Mouse (Mus musculus) bone marrow macrophage, adult 2 months (primary cell): Measurements from ENCODE around the gene Agap1. TPM values are rescaled to one million over a fixed set of nuclear protein-coding genes. Genes with fewer than 3 reads are reported as not detected.
A peak's percentile ranks its signal among the peaks of the same experiment; 100 is the strongest.

Experiments
- H3K27ac ChIP-seq: 2 replicates; pipeline ENCODE4 v1.5.1; 2012; ENCODE audit warnings: low read depth, low read length; ENCODE audit not compliant: insufficient read depth
- H3K4me1 ChIP-seq: 2 replicates; pipeline ENCODE4 v1.6.1; 2012; ENCODE audit warnings: low read length; ENCODE audit not compliant: control insufficient read depth, insufficient read depth
- H3K4me3 ChIP-seq: 2 replicates; pipeline ENCODE4 v1.5.1; 2012; ENCODE audit warnings: mild to moderate bottlenecking, low read length, moderate library complexity; ENCODE audit not compliant: insufficient read depth
- CTCF ChIP-seq: IDR thresholded peaks from 2 replicates; pipeline ENCODE4 v1.5.1; 2012; ENCODE audit warnings: low read depth, mild to moderate bottlenecking, low read length, moderate library complexity
- POLR2A ChIP-seq: IDR thresholded peaks from 2 replicates; pipeline ENCODE4 v1.6.1; 2012; ENCODE audit warnings: mild to moderate bottlenecking, low read depth, low read length, borderline replicate concordance
- polyA plus RNA-seq: library from polyadenylated mRNA; stranded (reverse); fragments of >200 nt; gene quantifications from 2 replicates; pipeline ENCODE4 v1.2.4, GENCODE M21; 2012; ENCODE audit not compliant: missing spikeins, insufficient read depth, insufficient read length

The Agap1 gene
- polyA plus RNA-seq, 1 experiment, result 14.8 TPM

DNA sequence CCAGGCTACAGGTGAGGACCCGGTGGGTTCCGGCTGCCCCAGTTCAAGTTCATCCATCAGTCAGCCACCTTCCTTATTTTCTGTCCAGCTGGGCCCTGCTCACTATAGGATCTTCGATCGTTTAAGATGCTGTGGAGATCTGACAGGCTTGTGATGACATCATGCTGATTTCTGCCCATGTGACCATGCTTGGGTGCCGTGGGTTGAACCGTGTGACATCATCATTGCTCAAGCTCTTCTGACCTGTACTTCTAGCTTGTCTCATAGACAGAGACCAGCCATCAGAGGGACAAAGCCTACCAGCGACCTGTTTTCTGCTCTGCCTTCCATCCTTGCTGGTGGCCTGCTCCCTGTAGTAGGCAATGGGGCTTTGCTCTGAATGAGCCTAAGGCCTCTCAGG is 146.7 kb downstream of the Agap1 start:
- H3K4me3 ChIP-seq, result no peak overlapping the region
- peaks cover 18% of the 10 kb centered on the region for H3K4me1 ChIP-seq
- no peak overlapping the region for H3K27ac ChIP-seq
- TF ChIP-seq POLR2A (no peak), CTCF (no peak)

DNA sequence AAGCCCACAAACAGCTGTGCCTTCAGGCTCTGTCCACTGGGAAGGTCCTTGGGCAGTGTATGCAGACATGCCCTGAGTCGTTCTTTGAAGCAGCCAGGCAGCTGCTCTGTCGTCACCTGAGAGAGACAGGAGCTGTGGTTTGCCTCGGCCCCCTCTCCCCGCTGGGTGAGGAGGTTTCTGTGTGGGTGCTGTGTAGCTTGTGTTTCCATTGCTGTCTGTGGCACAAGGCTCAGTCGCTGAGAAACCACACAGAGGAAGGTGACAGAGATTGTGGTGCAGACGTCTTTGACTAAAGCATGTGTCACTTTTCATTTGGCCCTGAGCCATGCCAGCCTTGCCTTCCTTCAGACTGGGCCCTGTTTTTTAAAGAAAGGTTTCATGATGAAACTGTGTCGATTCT is 148.3 kb downstream of the Agap1 start:
- TF ChIP-seq POLR2A (no peak), CTCF (no peak)
- H3K4me3 ChIP-seq, result no peak overlapping the region
- no peak overlapping the region for H3K27ac ChIP-seq
- peaks cover 18% of the 10 kb centered on the region for H3K4me1 ChIP-seq

DNA sequence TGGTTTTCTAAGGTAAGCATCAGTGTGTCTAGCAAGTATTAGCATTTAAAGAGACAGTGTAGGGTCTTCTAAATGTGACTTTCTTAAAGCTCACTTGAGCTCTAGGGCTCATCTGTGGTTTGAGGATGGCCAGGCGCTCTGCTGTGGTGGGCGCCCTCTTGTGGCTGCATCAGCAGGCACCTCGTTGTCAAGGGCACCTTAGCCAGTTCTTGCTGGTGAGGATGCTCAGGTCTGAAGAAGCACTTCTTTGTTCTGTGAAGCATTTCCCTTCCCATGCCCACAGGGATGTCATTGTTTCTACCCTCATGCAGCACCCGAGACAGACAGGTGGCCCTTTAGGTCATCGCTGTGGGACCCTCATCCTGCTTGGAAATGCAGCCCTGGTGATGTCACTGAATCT is 152.0 kb downstream of the Agap1 start:
- H3K4me1 ChIP-seq, result peaks cover 19% of the 10 kb centered on the region
- peak; percentile 85 for TF ChIP-seq CTCF
- no peak for TF ChIP-seq POLR2A
- no peak overlapping the region for H3K27ac ChIP-seq
- no peak overlapping the region for H3K4me3 ChIP-seq

DNA sequence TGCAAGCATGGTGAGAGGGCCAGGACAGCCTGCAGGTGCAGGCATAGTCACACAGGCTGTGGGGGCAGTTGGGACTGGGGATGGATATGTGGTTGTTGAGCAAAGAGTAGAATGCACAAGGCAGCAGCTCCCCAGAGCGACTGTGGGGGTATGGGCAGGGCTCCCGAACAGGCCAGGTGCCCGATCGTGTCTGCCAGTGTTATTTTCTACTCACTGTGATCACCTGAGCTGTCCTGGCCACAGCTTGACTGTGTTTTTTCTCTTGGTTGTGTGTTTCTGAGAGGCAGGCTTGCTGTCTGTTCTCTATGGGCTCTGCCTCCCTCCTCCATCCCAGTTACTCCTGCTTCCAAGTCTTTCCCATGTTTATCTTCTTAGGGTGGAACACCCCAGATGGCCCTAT is 154.2 kb downstream of the Agap1 start:
- Histone ChIP-seq H3K4me3 (no peak overlapping the region), H3K27ac (no peak overlapping the region), H3K4me1 (peaks cover 7% of the 10 kb centered on the region)
- TF ChIP-seq CTCF (no peak), POLR2A (no peak)

DNA sequence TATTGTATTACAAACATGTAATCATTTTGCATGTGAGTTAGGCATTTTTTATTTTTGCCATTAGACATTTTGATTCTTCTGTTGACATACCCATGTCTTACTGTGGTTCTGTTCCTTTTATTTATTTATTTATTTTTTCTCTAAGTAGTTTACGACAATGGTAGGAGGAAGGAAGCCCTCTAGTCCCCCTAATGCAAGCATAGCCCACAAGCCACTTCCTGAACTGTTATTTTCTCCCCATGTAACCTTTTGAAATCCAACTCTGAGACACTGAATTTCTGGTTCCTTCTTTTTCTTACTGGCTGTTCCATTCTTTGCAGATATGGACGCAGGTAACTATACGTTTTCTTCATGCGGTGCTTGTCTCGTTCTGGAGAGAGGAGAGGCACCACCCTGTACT is 155.4 kb downstream of the Agap1 start:
- H3K27ac ChIP-seq, result no peak overlapping the region
- H3K4me3 ChIP-seq, result no peak overlapping the region
- no peak for TF ChIP-seq CTCF
- no peak for TF ChIP-seq POLR2A
- H3K4me1 ChIP-seq, result peaks cover 7% of the 10 kb centered on the region

DNA sequence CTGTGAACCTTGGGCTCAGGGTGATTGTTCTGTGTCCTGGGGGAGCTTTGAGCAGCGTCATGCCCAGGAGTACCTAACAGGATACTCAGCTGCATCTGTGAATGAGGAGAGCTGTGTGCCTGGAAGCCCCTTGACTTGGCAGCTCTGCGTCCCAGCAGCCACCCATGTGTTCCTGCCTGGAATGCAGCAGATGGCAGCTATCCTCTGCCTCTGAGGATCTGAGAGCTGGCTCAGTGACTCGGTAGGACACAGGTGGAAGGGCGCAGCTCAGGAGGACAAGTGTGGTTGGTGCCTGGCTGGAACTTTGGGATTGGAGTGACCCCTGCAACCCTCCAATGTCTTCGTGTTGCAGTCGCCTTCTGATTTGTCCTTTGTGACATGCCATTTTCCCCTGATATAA is 156.9 kb downstream of the Agap1 start:
- TF ChIP-seq CTCF, result no peak
- TF ChIP-seq POLR2A, result no peak
- H3K4me1 ChIP-seq, result peaks cover 7% of the 10 kb centered on the region
- H3K4me3 ChIP-seq, result no peak overlapping the region
- H3K27ac ChIP-seq, result no peak overlapping the region

DNA sequence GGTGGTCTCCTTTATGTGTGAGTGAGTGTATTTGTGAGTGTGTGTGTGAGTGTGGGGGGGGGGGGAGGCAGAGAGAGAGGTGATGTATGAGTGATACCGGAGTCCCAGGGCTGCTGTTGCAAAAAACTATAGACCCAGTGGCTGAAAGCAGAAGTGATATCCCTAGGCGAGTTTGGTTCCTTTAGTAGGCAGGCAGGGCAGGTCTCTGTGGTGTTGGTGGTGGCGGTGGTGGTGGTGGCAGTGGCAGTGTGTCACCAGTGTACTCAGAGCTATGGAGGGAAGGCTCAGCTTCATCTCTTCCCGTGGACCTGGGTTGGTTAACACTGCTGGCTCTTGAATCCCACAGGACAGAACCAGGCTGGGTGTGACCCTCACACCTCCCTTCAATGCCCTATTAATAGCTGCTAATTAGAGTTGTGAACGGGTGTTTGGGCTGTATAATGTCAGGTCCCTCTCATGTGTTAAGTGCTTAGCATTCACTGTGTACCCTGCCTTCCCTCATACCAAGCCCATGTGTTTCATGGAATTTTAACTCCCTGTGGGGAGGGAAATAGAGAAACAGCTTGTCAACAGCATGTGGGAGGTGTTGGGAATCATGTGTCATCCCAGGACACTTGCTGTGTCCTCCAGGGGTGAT is 158.7 kb downstream of the Agap1 start:
- Histone ChIP-seq H3K4me1 (peaks cover 7% of the 10 kb centered on the region), H3K4me3 (no peak overlapping the region), H3K27ac (no peak overlapping the region)
- TF ChIP-seq CTCF, result no peak
- TF ChIP-seq POLR2A, result no peak

DNA sequence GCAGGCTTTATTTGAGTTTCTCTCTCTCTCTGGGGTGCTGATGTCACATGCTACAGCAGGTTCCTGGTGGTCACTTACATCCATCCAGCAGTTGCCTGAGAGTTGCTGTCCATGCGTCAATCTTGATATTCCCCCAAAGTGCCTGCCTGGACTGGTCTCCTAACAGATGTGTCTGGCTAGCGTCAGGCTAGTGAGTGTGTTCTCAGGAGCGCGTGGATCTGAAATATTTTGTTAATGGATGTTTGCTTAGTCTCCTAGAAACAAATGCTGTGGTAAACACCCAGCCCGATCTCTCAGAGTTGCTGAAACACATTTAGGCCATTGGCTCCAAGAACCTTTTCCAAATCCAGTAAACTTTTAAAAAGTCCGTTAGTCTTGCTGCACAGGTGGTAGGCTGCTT is 161.9 kb downstream of the Agap1 start:
- Histone ChIP-seq H3K27ac (no peak overlapping the region), H3K4me3 (no peak overlapping the region), H3K4me1 (no peaks in the 10 kb centered on the region)
- no peak for TF ChIP-seq POLR2A
- no peak for TF ChIP-seq CTCF

DNA sequence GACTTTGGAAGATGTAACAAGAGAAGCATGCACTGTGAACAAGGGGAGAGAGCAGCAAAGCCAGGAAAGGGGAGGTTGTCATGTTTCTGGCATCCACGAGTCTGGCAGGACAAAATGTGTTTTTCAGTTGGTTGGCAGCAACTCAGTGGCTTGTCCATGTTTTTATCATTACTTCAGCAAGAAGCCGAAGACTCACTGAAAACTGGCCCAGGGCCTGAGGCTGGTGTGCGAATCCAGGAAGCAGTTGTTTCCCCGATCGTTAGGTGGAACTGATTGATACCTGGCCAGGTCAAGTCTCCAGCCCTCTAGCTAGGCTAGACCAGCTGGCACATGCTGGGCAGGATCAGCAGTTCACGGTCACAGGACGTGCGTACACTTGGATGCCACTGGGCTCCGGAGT is 162.7 kb downstream of the Agap1 start:
- TF ChIP-seq POLR2A (no peak), CTCF (no peak)
- no peak overlapping the region for H3K4me3 ChIP-seq
- no peaks in the 10 kb centered on the region for H3K4me1 ChIP-seq
- H3K27ac ChIP-seq, result no peak overlapping the region

DNA sequence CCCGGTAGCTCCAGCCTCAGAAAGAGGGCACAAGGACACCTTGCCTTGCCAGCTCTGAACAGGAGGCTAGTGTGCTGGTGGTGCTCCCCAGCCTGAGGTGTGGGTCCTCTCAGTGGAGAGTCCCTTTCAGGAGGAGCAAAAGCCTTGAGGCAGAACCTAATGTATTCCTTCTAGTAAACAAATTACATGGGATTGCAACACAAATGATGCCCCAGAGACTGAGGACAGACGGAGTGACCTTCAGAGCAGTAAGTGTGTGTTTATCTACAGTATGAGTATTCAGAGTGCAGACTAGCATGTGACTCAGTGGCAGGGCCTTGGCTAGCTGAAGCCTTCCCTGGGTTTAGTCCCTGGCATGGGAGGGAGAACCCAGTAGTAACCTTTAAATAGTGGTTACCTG is 165.4 kb downstream of the Agap1 start:
- H3K4me3 ChIP-seq, result no peak overlapping the region
- no peak overlapping the region for H3K27ac ChIP-seq
- no peaks in the 10 kb centered on the region for H3K4me1 ChIP-seq
- no peak for TF ChIP-seq POLR2A
- no peak for TF ChIP-seq CTCF
